Mouse (Mus musculus): ENCODE measurements around the gene Ccnd3. TPM values are rescaled to one million over a fixed set of nuclear protein-coding genes. Genes with fewer than 3 reads are reported as not detected.
A peak's percentile ranks its signal among the peaks of the same experiment; 100 is the strongest.

Ccnd3 gene
- polyA plus RNA-seq, 1 experiment from 2014 or later: 276 TPM

DNA sequence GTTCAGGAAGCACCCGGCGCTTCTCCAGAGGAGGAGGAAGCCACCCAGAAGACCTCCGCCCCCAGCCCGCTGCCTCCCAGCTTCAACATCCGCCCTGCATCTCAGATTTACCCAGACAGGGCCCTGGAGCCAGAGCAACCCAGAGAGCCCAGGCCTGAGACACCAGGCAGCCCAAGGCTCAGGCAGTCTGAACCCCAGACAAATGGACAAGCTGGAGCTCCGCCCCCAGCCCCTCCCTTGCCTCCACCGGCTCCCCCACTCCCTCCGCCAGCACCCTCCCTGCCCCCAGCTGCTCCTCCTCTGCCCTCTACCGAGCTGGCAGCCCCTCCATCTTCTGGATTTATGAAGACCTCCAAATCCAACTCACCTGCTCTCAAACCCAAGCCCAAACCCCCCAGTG lies 38.6 kb upstream of the Ccnd3 start:
- Histone ChIP-seq H3K27me3 (ENCODE audit: control insufficient read depth, insufficient read depth, low read length) (peaks cover 9% of the 10 kb centered on the region; the same call in 1 of the 2 replicates), H3K4me3 (ENCODE audit: low read length) (no peak overlapping the region), H3K27ac (ENCODE audit: low read depth, low read length) (no peak overlapping the region), H3K9me3 (ENCODE audit: control insufficient read depth, low read length) (no peaks in the 10 kb centered on the region), H3K9ac (ENCODE audit: low read depth, low read length) (no peak overlapping the region), H3K36me3 (ENCODE audit: control insufficient read depth, insufficient read depth, low read length) (no peaks in the 10 kb centered on the region), H3K4me2 (replicated peaks; ENCODE audit: low read depth, low read length) (no peak overlapping the region; the same call in 1 of the 2 replicates), H3K4me1 (ENCODE audit: control insufficient read depth, insufficient read depth, low read length) (peaks cover 27% of the 10 kb centered on the region)
- 24% methylated on average over 9 of the region's 9 CpGs for WGBS
- ATAC-seq (ENCODE audit: low FRiP score, low TSS enrichment): peak; percentile 8; the same call in 1 of the 2 replicates

DNA sequence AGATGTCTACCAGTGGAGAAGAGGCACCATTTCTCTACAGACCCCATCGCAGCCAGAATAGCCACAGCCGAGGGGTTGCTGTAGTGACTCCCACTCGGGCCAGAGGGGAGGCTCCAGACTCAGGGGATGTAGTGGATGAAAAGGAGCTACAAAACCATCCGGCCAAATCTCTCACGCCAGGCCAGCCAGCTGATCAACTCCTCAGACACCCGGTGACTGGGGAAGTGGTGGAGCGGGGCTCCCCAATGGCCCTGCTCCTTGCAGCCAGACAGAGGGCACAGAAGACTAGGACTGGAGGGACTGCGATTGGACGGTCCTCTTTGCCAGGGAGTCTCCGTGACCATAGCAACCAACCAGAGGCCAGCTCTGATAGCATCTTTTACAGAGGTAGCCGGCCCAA lies 37.2 kb upstream of the Ccnd3 start:
- H3K4me1 ChIP-seq (ENCODE audit: control insufficient read depth, insufficient read depth, low read length): peaks cover 28% of the 10 kb centered on the region

DNA sequence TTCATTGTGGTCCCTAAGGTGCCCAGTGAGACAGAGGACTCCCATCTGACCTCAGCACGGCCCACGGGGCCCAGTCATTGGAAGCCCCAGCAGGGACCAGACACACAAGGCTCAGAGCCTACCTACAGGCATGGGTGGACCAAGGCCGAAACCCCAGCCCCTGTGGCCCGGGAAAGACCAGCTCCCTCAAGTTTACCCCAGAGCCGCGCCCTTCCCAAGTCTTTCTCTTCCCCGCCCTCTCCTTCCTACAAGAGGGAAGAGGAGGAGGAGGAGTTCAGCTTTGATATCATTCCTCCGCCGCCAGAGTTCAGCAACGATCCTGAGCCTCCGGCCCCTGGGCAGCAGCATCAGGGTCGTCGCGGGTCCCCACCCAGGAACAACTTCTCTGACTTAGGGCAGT lies 36.8 kb upstream of the Ccnd3 start:
- Histone ChIP-seq H3K9ac (ENCODE audit: low read depth, low read length) (no peak overlapping the region), H3K4me3 (ENCODE audit: low read length) (peak overlapping the region; percentile 22), H3K27me3 (ENCODE audit: control insufficient read depth, insufficient read depth, low read length) (peaks cover 9% of the 10 kb centered on the region; the same call in 1 of the 2 replicates), H3K4me2 (replicated peaks; ENCODE audit: low read depth, low read length) (peak overlapping the region; percentile 42), H3K27ac (ENCODE audit: low read depth, low read length) (no peak overlapping the region), H3K9me3 (ENCODE audit: control insufficient read depth, low read length) (no peaks in the 10 kb centered on the region), H3K4me1 (ENCODE audit: control insufficient read depth, insufficient read depth, low read length) (peaks cover 26% of the 10 kb centered on the region), H3K36me3 (ENCODE audit: control insufficient read depth, insufficient read depth, low read length) (no peaks in the 10 kb centered on the region)
- no peak for ATAC-seq (ENCODE audit: low FRiP score, low TSS enrichment)
- WGBS: 16% methylated on average over 11 of the region's 14 CpGs

More for the DNA sequence above, 37.2 kb upstream of the Ccnd3 start:
- no peaks in the 10 kb centered on the region for H3K36me3 ChIP-seq (ENCODE audit: control insufficient read depth, insufficient read depth, low read length)
- ATAC-seq (ENCODE audit: low FRiP score, low TSS enrichment): no peak
- H3K27ac ChIP-seq (ENCODE audit: low read depth, low read length): no peak overlapping the region
- H3K4me3 ChIP-seq (ENCODE audit: low read length): no peak overlapping the region
- 63% methylated on average over 11 of the region's 11 CpGs for WGBS
- no peaks in the 10 kb centered on the region for H3K9me3 ChIP-seq (ENCODE audit: control insufficient read depth, low read length)
- H3K4me2 ChIP-seq (replicated peaks; ENCODE audit: low read depth, low read length): no peak overlapping the region
- no peak overlapping the region for H3K9ac ChIP-seq (ENCODE audit: low read depth, low read length)
- peaks cover 9% of the 10 kb centered on the region; the same call in 1 of the 2 replicates for H3K27me3 ChIP-seq (ENCODE audit: control insufficient read depth, insufficient read depth, low read length)

DNA sequence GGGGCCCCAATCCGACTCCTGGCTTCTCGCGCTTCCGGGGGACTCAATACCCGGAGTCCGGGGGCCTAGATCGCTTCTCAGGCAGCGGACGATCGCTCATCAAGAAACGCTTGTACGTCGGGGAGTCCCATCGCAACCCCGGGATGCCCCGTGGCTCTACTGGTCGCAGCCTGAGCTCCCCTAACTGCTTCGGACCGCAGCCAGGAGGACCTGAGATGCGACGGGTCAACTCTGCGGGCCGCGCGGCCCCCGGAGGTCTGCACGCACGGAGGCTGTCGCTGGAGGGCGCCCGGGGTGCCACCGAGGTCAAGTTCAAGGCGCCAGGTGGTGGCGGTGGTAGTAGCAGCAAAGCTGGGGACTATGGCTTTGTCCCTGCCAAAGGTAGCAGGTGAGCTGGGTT lies 36.4 kb upstream of the Ccnd3 start:
- Histone ChIP-seq H3K27me3 (ENCODE audit: control insufficient read depth, insufficient read depth, low read length) (peaks cover 9% of the 10 kb centered on the region; the same call in 1 of the 2 replicates), H3K9ac (ENCODE audit: low read depth, low read length) (no peak overlapping the region; the same call in 1 of the 2 replicates), H3K9me3 (ENCODE audit: control insufficient read depth, low read length) (no peaks in the 10 kb centered on the region), H3K4me2 (replicated peaks; ENCODE audit: low read depth, low read length) (peak overlapping the region; percentile 42), H3K27ac (ENCODE audit: low read depth, low read length) (no peak overlapping the region), H3K4me1 (ENCODE audit: control insufficient read depth, insufficient read depth, low read length) (peaks cover 26% of the 10 kb centered on the region), H3K36me3 (ENCODE audit: control insufficient read depth, insufficient read depth, low read length) (no peaks in the 10 kb centered on the region), H3K4me3 (ENCODE audit: low read length) (peak overlapping the region; percentile 22)
- 5% methylated on average over 34 of the region's 34 CpGs for WGBS
- no peak for ATAC-seq (ENCODE audit: low FRiP score, low TSS enrichment)

DNA sequence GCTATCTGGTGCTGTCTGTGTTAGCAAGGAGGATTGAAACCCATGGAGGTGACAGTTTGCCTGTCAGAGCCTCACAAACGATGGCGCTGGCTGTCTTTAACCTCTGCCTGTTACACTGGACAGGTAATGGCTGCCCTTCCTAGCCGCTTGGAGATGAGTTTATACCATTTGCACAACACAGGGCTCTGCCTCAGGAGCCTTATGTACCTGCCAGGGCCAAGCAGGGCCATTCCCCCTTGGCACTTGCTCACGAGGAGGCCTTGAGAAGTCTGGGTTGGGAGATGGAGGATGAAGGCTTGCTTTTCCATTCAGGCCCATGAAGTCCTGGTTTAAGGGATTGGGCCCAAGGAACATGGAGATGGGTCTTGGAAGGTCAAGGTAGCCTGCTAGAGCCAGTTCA lies 35.2 kb upstream of the Ccnd3 start:
- H3K4me1 ChIP-seq (ENCODE audit: control insufficient read depth, insufficient read depth, low read length): peaks cover 19% of the 10 kb centered on the region
- H3K27ac ChIP-seq (ENCODE audit: low read depth, low read length): no peak overlapping the region
- no peak overlapping the region for H3K9ac ChIP-seq (ENCODE audit: low read depth, low read length)
- H3K4me2 ChIP-seq (replicated peaks; ENCODE audit: low read depth, low read length): no peak overlapping the region
- H3K9me3 ChIP-seq (ENCODE audit: control insufficient read depth, low read length): no peaks in the 10 kb centered on the region
- peaks cover 9% of the 10 kb centered on the region; the same call in 1 of the 2 replicates for H3K27me3 ChIP-seq (ENCODE audit: control insufficient read depth, insufficient read depth, low read length)
- no peak for ATAC-seq (ENCODE audit: low FRiP score, low TSS enrichment)
- H3K36me3 ChIP-seq (ENCODE audit: control insufficient read depth, insufficient read depth, low read length): no peaks in the 10 kb centered on the region
- WGBS: 84% methylated on average over 4 of the region's 4 CpGs
- no peak overlapping the region for H3K4me3 ChIP-seq (ENCODE audit: low read length)

DNA sequence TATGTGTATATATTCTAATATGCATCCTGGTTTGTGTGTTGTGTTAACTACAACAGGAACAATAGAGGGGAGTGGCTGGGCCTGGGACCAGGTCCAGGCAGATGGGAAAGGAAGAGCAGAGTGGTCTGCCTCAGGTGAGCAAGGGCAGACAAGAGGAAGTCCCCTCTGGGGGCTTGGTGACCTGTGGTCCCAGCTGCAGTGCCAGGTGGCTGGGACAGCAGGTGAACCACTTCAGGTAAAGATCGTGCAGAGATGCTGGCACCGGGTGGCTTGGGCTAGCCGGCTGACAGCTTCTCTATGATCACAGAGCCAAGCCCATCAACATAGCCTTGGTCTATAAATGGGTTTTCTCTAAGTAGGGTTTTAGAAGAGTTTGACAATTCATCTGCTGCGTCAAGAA lies 34.7 kb upstream of the Ccnd3 start:
- peaks cover 15% of the 10 kb centered on the region; the same call in 1 of the 2 replicates for H3K4me1 ChIP-seq (ENCODE audit: control insufficient read depth, insufficient read depth, low read length)
- no peak overlapping the region for H3K9ac ChIP-seq (ENCODE audit: low read depth, low read length)
- H3K27me3 ChIP-seq (ENCODE audit: control insufficient read depth, insufficient read depth, low read length): peaks cover 9% of the 10 kb centered on the region; the same call in 1 of the 2 replicates
- H3K4me2 ChIP-seq (replicated peaks; ENCODE audit: low read depth, low read length): no peak overlapping the region
- no peak for ATAC-seq (ENCODE audit: low FRiP score, low TSS enrichment)
- no peak overlapping the region for H3K27ac ChIP-seq (ENCODE audit: low read depth, low read length)
- no peaks in the 10 kb centered on the region for H3K9me3 ChIP-seq (ENCODE audit: control insufficient read depth, low read length)
- H3K36me3 ChIP-seq (ENCODE audit: control insufficient read depth, insufficient read depth, low read length): no peaks in the 10 kb centered on the region
- H3K4me3 ChIP-seq (ENCODE audit: low read length): no peak overlapping the region
- WGBS: 91% methylated on average over 4 of the region's 4 CpGs

DNA sequence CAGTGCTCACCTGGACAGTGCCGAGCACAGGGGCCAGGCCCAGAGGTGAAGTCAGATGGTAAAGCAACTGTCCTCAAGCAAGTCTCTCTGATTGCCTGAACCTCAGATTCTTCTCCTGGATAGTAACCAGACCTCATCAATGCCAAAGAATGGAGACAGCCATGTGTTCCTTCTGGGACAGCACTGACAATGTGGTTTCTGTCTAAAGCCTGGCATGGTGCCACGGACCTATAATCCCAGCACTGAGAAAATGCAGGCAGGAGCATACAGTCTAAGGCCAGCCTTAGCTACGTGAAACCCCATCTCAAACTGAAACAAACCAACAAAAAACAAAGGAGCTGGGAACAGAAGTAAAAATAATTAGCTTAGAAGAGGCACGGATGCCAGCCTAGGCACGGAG lies 34.2 kb upstream of the Ccnd3 start:
- Histone ChIP-seq H3K36me3 (ENCODE audit: control insufficient read depth, insufficient read depth, low read length) (no peaks in the 10 kb centered on the region), H3K4me3 (ENCODE audit: low read length) (no peak overlapping the region), H3K27ac (ENCODE audit: low read depth, low read length) (no peak overlapping the region), H3K27me3 (ENCODE audit: control insufficient read depth, insufficient read depth, low read length) (peaks cover 9% of the 10 kb centered on the region; the same call in 1 of the 2 replicates), H3K9me3 (ENCODE audit: control insufficient read depth, low read length) (no peaks in the 10 kb centered on the region), H3K4me2 (replicated peaks; ENCODE audit: low read depth, low read length) (no peak overlapping the region), H3K4me1 (ENCODE audit: control insufficient read depth, insufficient read depth, low read length) (0 out of 2 replicates have a peak, but pooled peaks cover 12% of the 10 kb centered on the region), H3K9ac (ENCODE audit: low read depth, low read length) (no peak overlapping the region)
- WGBS: 84% methylated on average over 5 of the region's 5 CpGs
- no peak for ATAC-seq (ENCODE audit: low FRiP score, low TSS enrichment)

DNA sequence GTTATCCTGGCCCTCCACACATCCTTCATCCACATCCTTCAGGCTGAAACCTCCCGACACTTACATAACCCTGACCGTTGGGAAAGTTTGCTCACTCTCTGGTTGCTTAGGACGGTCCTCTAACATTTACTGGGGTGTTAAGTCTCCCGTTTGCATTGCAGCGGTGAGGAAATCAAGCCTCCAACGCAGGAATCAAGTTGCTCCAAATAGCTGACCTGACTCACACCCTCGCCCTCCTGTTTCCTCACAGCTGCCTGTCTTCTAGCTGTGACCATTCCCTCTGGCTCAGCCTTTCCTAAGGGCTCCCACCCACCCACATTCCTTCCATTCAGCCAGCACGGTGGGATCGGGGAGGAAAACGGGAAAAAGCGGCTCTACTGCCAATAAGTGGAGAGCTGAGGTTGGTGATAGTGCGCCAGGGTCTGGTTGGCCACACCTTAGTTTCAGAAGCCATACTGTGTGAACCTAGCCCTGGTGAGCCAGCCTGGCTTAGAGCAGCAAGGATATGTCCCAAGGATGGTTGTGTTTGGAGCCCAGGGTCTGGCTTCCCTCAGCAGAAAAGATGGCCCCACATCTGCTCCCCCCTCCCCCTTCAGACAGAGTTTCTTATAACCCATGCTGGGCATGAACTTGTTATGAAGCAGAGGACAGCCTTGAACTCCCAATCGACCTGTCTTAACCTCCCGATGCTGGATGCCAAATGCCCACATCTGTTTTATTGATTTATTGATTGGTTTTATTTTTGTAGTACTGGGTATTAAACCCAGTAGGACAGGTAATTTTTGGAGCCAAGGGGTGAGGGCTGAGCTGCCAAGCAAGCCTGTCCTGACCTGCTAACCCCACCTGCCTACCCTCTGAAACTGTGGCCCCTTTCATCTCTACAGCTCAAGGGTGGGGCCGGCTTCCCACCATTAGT lies 32.2 kb upstream of the Ccnd3 start:
- 0 out of 2 replicates have a peak overlapping the region, but pooled peaks have one; percentile 7 for H3K9ac ChIP-seq (ENCODE audit: low read depth, low read length)
- peaks cover 2% of the 10 kb centered on the region; the same call in 1 of the 2 replicates for H3K27me3 ChIP-seq (ENCODE audit: control insufficient read depth, insufficient read depth, low read length)
- H3K36me3 ChIP-seq (ENCODE audit: control insufficient read depth, insufficient read depth, low read length): no peaks in the 10 kb centered on the region
- no peaks in the 10 kb centered on the region for H3K9me3 ChIP-seq (ENCODE audit: control insufficient read depth, low read length)
- H3K4me1 ChIP-seq (ENCODE audit: control insufficient read depth, insufficient read depth, low read length): 0 out of 2 replicates have a peak, but pooled peaks cover 9% of the 10 kb centered on the region
- no peak overlapping the region; the same call in 1 of the 2 replicates for H3K27ac ChIP-seq (ENCODE audit: low read depth, low read length)
- 19% methylated on average over 15 of the region's 15 CpGs for WGBS
- no peak overlapping the region for H3K4me3 ChIP-seq (ENCODE audit: low read length)
- peak; percentile 15; the same call in 1 of the 2 replicates for ATAC-seq (ENCODE audit: low FRiP score, low TSS enrichment)
- H3K4me2 ChIP-seq (replicated peaks; ENCODE audit: low read depth, low read length): no peak overlapping the region

Measured in kidney, embryonic 14.5 days (tissue).